In genomic region chr5:81614674-81615073, GRCm38 (mm10) we compare ENCODE assay signal across 24 mouse cellular contexts.
A peak's percentile ranks its signal among the peaks of the same experiment; 100 is the strongest.
DNase-seq lines count a peak whose midpoint lies in the region; ATAC-seq and TF ChIP-seq lines count a peak whose summit lies in the region.
"Had no signal": no experiment of that assay in that cellular context is flagged by ENCODE, and none has a peak within 500 bp of the region (broad histone marks: within the 10 kb centered on the region; RNA-seq: fewer than 3 reads in every experiment).

No protein-coding gene starts in this region.

- TF ChIP-seq CTCF in kidney, postnatal 0 days (IDR thresholded peaks at IDR 0.05; ENCODE audit: low read depth): no peak

- peak; percentile 15 for DNase-seq in kidney, postnatal 0 days (ENCODE audit: low spot score)
- DNase-seq in kidney, postnatal 4 days: no peak
- DNase-seq in NIH3T3 (ENCODE audit: low read depth): peak; percentile 46
- peak; percentile 36 for DNase-seq in forelimb bud, embryonic 11.5 days (ENCODE audit: low read depth, low spot score)
- peak; percentile 28 for DNase-seq in limb, embryonic 14.5 days (ENCODE audit: low spot score)
- DNase-seq in thymus, postnatal 4 days: no peak
- DNase-seq in urinary bladder, postnatal 36 days (ENCODE audit: low spot score in 2 of 2): no peak
- DNase-seq: adrenal gland, postnatal 10 days; cerebellum, adult 18-20 months; cerebellum, adult 9-10 months; cerebellum, postnatal 14 days; forebrain, postnatal 0 days; gastrocnemius, postnatal 25 days; heart, adult 18-20 months; heart, postnatal 10 days; heart, postnatal 36 days had no signal

- H3K4me1 ChIP-seq in kidney, postnatal 0 days (replicated peaks; ENCODE audit: insufficient read depth, low read length): 0 out of 2 replicates have a peak, but pooled peaks cover 3% of the 10 kb centered on the region
- H3K4me1 ChIP-seq in limb, embryonic 14.5 days (ENCODE audit: control insufficient read depth, insufficient read depth, low read length): peaks cover 7% of the 10 kb centered on the region; the same call in 1 of the 2 replicates
- H3K4me1 ChIP-seq in neural tube, embryonic 15.5 days: peaks cover 9% of the 10 kb centered on the region; the same call in 1 of the 2 replicates
- H3K4me1 ChIP-seq: hindbrain, embryonic 10.5 days had no signal

- 53% methylated on average over 4 of the region's 4 CpGs for WGBS in kidney, postnatal 0 days
- 19% methylated on average over 4 of the region's 4 CpGs for WGBS in limb, embryonic 14.5 days
- WGBS in neural tube, embryonic 15.5 days: 78% methylated on average over 4 of the region's 4 CpGs

- no peak for TF ChIP-seq POLR2A in limb, embryonic 14.5 days (IDR thresholded peaks at IDR 0.05; ENCODE audit: borderline replicate concordance, extremely low read depth, insufficient read depth, insufficient read length)

- no peaks in the 10 kb centered on the region for H3K27me3 ChIP-seq in kidney, postnatal 0 days (ENCODE audit: insufficient read depth, low read length)
- H3K27me3 ChIP-seq in limb, embryonic 14.5 days (ENCODE audit: control insufficient read depth, insufficient read depth, low read length): no peaks in the 10 kb centered on the region
- H3K27me3 ChIP-seq in neural tube, embryonic 15.5 days (replicated peaks): no peaks in the 10 kb centered on the region
- H3K27me3 ChIP-seq: embryonic facial prominence, embryonic 13.5 days; heart, embryonic 12.5 days; heart, embryonic 15.5 days had no signal

- H3K9ac ChIP-seq in kidney, postnatal 0 days (ENCODE audit: low read depth, low read length): no peak overlapping the region
- H3K9ac ChIP-seq in limb, embryonic 14.5 days (ENCODE audit: low read depth, low read length, severe bottlenecking): no peak overlapping the region
- no peak overlapping the region for H3K9ac ChIP-seq in neural tube, embryonic 15.5 days (replicated peaks)
- H3K9ac ChIP-seq: embryonic facial prominence, embryonic 13.5 days; forebrain, postnatal 0 days; heart, embryonic 12.5 days; heart, embryonic 15.5 days; hindbrain, embryonic 14.5 days had no signal

- no peak overlapping the region for H3K4me3 ChIP-seq in kidney, postnatal 0 days (replicated peaks; ENCODE audit: low read depth, low read length)
- no peak overlapping the region for H3K4me3 ChIP-seq in limb, embryonic 14.5 days (replicated peaks; ENCODE audit: low read length)
- no peak overlapping the region for H3K4me3 ChIP-seq in neural tube, embryonic 15.5 days (replicated peaks)
- H3K4me3 ChIP-seq: embryonic facial prominence, embryonic 13.5 days; heart, embryonic 12.5 days; heart, embryonic 15.5 days; hindbrain, embryonic 10.5 days had no signal

- no peak overlapping the region for H3K27ac ChIP-seq in kidney, postnatal 0 days
- H3K27ac ChIP-seq in limb, embryonic 14.5 days (replicated peaks; ENCODE audit: low read depth, low read length): no peak overlapping the region
- no peak overlapping the region for H3K27ac ChIP-seq in neural tube, embryonic 15.5 days (replicated peaks)
- H3K27ac ChIP-seq: embryonic facial prominence, embryonic 13.5 days; heart, embryonic 15.5 days; hindbrain, embryonic 10.5 days; hindbrain, embryonic 14.5 days had no signal

- ATAC-seq in kidney, postnatal 0 days (replicated peaks; ENCODE audit: low FRiP score, low read depth): no peak
- ATAC-seq in limb, embryonic 14.5 days (ENCODE audit: low FRiP score, low read depth): peak; percentile 63
- no peak for ATAC-seq in neural tube, embryonic 15.5 days (ENCODE audit: low FRiP score)
- ATAC-seq: forebrain, embryonic 14.5 days; forebrain, postnatal 0 days; Patski had no signal

- no peaks in the 10 kb centered on the region for H3K9me3 ChIP-seq in kidney, postnatal 0 days (replicated peaks; ENCODE audit: low read length)
- H3K9me3 ChIP-seq in limb, embryonic 14.5 days (ENCODE audit: control insufficient read depth, low read length): no peaks in the 10 kb centered on the region
- H3K9me3 ChIP-seq in neural tube, embryonic 15.5 days (replicated peaks): no peaks in the 10 kb centered on the region
- H3K9me3 ChIP-seq: embryonic facial prominence, embryonic 13.5 days; heart, embryonic 12.5 days; heart, embryonic 15.5 days; hindbrain, embryonic 10.5 days had no signal

- H3K36me3 ChIP-seq in kidney, postnatal 0 days (ENCODE audit: insufficient read depth, low read length): no peaks in the 10 kb centered on the region
- no peaks in the 10 kb centered on the region for H3K36me3 ChIP-seq in limb, embryonic 14.5 days (ENCODE audit: control insufficient read depth, insufficient read depth, low read length)
- H3K36me3 ChIP-seq in neural tube, embryonic 15.5 days: no peaks in the 10 kb centered on the region; the same call in 1 of the 2 replicates
- H3K36me3 ChIP-seq: heart, embryonic 12.5 days; heart, embryonic 15.5 days; hindbrain, embryonic 10.5 days had no signal

- H3K4me2 ChIP-seq in kidney, postnatal 0 days (ENCODE audit: low read length): no peak overlapping the region
- no peak overlapping the region for H3K4me2 ChIP-seq in limb, embryonic 14.5 days (replicated peaks; ENCODE audit: low read depth, low read length, severe bottlenecking)
- no peak overlapping the region for H3K4me2 ChIP-seq in neural tube, embryonic 15.5 days
- H3K4me2 ChIP-seq: embryonic facial prominence, embryonic 13.5 days; heart, embryonic 12.5 days; heart, embryonic 15.5 days; hindbrain, embryonic 14.5 days had no signal

Comparison
In these comparisons a context has a peak if more than half of its experiments do, and no peak if none do; other contexts are left out.
1. DNase-seq: peak in kidney, postnatal 0 days (single experiment), NIH3T3 (single experiment), forelimb bud, embryonic 11.5 days (single experiment) and limb, embryonic 14.5 days (single experiment); none in kidney, postnatal 4 days (0 of 2), thymus, postnatal 4 days (single experiment) and urinary bladder, postnatal 36 days (0 of 2).